Mouse (Mus musculus) cerebellum, adult 2 months (tissue): ENCODE results near the gene Nova2.

Experiments used
- CTCF ChIP-seq: fragments of 200-500 bp; IDR thresholded peaks from 2 replicates; pipeline ENCODE4 v1.5.1; 2011; ENCODE audit warnings: low read depth, mild to moderate bottlenecking, control low read depth, low read length, moderate library complexity, borderline replicate concordance; ENCODE audit not compliant: insufficient read depth
- POLR2A ChIP-seq: fragments of 200-500 bp; IDR thresholded peaks from 2 replicates; pipeline ENCODE4 v1.6.1; 2011; ENCODE audit warnings: low read length, control low read depth, borderline replicate concordance; ENCODE audit not compliant: insufficient read depth

DNA sequence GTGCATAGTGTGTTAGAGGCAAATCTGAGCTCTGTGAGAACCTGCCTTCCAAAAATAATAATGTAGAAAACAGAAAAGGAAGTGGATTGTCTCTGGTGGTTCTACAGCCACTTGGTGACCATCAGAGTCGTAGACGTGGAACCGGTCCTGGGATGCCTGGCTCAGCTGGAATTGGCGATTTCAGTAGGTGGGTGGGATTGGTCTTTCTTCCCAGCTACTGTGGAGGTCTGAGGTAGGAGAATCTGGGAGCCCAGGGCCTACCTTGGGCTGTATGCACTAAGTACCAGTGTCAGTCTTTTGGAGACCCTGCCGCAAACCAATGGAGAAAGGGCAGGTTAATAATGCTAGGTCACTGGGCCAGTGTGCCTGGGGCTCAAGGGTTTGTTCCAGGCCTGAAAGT, 67.3 kb downstream of the Nova2 start:
- no peak for TF ChIP-seq CTCF
- no peak for TF ChIP-seq POLR2A
